Mouse (Mus musculus) fibroblast of lung, adult 2 months (primary cell): Measurements from ENCODE around the gene Cacna2d1.

Source experiments
- DNase-seq: peaks from one replicate; pipeline ENCODE4 v3.0.0-alpha.2; 2011; ENCODE audit warnings: low read depth

Gene Cacna2d1

DNA sequence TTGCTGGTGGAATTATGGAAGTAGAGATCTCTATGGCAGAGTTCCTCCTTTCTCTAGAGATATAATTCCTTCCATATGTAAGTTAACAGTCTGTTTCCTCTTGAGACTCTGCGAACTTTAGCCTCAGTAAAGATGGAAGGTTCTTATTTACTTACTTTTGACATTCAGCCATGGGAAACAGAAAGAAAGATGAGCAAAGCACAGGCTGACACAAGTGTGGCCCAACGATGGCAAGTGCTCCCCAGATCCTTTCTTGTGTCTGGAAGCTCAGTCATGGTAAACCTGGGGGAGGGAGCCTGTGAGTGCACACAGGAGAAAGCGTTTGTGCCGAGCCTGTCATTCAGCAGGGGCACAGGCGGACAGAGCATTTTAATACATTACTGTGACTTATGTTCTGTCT, 48.9 kb downstream of the Cacna2d1 start:
- no peak for DNase-seq

DNA sequence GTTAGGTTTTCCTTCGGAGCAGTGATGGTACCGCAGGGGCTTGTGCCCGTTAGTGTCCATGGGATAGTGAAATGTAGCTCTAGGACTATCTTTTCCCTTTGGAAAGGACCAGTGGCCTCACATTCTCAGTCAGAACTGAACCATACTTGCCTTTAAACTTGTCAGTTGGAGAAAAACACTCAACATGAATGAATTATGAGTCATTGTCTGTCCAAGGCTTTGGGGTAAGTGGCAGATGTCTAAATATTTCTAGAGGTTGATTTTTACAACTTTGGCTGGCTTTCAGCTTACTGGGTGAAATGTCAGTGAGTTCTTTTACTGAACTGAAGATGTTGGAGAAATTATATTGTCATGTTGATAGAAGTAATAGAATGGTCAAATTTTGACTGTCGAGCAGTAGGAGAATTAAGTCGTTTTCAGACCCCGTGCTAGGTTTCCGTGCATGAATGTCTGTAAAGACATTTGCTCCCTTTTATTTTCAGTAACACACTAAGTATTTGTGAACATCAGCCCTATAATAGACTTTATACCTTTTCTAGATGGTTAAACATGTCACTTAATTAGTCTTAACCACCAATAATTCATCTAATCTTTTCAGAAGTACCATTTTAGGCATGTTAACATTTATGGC, 50.9 kb downstream of the Cacna2d1 start:
- no peak for DNase-seq

DNA sequence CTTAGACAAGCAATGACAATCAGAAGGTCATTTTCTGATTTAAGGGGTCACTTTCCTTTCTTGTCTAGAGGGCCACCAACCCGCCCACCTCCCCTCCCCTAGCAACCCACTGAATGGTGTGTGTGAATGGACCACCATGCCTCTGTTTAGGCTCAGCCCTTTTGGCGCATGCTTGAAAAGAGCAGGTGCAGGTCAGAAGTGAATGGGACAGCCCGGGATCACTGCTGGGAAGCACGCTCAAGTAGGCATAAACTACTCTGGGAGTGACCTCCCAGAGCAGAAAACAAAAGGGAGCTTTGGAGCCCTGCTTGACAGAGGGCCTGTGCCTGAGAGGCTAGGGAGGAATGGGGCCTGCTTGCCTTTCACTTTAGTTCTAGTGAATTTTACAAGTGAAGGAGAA, 51.4 kb downstream of the Cacna2d1 start:
- DNase-seq: no peak

DNA sequence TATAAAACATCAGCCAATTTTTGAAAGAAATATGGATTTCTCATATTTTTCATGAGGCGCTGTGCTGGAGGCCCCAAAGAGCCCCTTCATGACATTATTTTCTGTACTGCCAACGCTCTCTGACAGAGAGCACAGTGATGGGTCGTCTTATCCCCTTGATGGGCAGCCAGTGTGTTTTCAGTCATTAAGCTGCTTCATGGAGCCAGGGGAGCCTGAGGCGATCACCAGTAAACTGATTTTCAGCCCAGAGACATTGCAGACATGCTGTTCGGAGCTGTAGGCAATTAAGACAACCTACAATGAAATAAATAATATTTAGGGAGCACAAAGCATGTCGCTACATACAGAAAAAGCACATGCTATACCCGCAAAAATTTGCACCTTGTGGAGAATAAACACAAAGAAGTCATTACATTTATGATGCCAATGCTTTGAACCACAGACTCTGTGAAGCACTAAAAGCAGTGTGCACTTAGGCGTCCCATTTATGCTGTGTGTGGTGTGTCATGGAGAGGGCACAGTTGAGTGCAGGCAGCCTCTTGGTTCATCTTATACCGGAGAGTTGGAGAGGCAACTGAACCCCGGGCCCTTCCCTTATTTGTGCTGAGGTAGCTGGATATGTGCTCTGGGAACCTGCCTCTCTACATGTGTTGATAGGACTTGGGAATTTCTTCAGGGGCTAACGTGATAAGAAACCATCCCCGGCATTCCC, 57.1 kb downstream of the Cacna2d1 start:
- no peak for DNase-seq

DNA sequence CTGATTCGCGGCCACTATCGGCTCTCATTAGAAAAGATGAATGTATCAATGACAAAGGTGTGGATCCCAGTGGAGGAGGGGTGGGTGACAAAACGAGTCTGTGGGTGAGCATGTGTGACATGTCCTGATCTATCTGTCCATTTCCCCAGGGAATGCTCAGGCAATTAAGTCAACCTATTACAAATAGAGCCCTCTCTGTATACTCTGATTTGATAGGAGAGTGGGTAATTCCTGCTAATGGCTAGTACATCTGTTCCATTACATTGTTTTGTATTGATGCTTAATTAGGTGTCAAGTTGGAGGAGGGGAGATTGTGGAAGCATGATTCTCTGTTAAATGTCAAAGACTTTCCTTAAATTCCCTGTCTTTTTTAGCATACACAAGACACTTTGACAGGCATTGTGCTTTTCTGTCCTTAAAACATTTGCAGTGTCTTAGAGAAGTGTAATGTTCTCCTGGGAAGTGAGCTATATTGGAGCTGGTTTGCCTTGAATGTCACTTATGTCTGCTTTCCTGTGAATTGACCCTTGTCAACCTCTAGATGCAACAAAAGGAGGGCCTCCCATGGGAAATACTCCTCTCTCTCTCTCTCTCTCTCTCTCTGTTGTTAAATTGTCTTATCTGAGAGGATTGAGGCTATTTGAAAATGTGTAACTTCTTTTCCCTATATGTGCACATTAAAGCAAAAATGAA, 58.9 kb downstream of the Cacna2d1 start:
- no peak for DNase-seq

DNA sequence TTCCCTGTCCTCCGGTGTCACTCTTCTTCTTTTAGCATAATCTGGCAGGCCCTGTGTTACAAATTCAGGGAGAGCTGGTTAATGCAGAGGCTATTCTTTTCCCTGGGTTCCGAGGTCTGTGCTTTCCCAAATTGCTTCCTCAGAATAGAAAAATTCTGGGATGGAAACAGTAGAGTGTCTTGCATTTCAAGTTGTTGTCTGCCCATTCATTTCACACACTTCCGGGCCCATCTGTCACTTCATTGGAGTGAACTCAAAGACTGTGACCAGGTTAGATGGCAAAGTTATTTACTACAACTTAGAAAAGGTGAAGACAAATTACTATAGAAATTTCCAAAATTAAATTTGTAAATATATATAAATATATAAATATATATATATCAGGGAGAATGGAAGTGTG, 62.7 kb downstream of the Cacna2d1 start:
- no peak for DNase-seq

DNA sequence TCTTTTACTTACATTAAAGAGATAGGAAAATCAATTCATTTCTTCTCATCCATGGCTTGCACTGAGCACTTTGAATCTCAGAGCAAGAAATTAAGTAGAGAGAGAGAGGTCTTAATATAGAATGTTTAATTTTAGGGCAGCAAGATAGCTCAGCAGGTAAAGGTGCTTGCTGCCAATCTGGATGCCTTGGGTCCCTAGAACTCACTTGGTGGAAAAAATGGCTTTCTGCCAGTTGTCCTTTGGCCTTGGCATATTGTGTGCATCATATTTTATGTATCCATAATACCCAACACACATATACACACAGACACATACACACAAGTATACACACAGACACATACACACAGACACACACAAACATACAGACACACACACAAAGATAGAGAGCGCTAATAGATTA, 63.3 kb downstream of the Cacna2d1 start:
- no peak for DNase-seq

DNA sequence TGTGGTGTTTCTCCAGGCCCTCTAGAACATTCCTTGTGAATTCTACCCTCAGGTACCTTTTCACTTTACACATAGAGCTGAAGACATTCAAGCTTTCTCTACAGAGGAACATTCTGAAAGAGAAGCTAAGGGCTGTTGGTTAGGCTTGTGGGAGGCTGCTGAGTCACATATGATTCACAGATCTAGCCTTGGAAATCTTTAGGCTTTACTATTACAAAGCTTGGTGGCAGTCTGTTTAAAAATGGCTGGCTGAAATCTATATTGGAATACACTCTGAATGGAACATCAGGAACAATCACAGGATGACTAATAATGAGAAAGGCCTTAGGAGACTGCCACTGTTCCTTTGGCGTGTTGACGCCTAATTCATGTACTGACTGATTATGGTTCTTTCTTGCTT, 66.4 kb downstream of the Cacna2d1 start:
- peak; percentile 34 for DNase-seq

DNA sequence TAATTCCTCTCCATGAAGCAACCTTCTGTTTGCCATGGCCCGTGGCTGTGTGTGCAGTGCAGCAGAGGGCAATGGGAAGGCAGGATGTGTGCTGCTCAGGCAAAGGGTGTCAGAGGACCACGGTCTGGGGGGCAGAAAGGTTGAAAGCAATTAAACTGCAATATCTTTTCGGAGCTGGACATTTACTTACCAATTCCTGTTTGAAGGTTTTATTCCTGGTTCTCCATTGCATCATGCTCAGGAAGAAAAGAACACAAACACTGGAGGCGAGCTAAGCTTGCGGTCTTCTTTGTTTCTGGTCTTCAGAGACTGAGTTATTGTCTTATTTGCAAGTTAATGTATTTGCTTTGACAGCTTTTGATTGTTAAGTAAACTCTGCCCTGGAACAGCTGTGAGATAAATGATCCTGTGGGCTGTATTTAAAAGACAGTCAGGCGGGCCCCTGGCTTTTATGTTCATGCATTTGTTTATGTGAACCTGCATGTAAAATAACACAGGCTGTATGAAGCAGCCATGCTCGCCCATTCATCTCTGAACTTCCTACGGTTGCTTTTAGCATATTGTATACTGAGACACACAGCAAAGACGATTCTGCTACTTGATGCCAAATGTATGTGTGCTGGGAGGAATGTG, 68.1 kb downstream of the Cacna2d1 start:
- DNase-seq: no peak

DNA sequence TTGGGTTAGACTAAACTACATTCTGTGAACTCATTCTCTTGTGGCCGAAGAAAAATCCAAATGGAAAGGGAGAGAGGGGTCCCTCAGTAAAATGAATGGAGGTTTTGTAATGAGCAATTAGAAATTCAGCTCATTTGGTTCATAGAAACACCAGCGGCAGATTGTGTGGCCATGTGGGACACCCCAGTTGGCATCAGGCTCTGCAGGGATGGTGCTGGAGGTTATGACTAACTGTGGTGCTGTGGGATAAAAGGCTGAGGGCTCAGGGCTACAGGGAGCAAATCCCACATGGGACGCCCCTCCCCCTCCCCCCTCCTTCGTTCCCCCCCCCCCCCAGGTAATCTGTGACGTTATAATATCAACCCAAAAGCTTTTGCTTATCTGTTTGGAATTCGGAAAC, 69.8 kb downstream of the Cacna2d1 start:
- DNase-seq: no peak

DNA sequence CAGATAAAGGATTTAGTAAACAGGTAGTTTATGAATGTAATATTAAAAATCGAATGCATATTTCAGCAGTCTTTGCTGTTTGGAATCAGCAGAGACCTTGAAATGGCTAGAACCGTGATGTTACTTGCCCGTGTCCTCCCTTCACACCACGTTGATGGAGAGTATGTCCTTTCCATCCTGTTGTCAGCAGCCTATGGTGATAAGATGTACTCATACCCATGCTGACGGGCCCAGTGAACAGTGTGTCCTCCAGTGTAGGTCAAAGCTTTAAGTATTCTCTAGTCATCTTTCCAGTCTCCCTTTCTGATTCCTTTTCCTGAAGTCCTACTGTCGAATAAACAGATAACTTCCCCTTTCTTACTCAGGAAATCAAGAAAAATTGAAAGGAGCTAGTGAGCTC, 72.5 kb downstream of the Cacna2d1 start:
- DNase-seq: no peak

DNA sequence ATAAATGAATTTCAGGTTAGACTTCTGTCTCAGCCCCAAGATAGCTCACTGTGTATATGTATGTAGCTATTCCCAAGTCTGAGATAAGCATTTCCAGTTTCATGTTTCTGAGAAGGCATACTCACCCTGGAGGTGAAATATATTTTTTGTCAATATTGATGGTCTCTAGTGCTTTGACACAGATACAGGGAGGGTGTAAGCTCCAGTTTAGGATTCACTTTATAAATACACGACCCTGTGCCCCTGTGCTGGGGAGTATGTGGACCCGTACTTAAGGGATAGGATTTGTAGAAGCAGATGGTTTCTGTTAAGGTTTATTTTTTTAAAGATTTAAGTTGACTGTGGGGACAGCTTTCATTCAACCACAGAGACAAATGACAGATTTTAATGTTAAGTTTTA, 79.2 kb downstream of the Cacna2d1 start:
- DNase-seq: no peak

DNA sequence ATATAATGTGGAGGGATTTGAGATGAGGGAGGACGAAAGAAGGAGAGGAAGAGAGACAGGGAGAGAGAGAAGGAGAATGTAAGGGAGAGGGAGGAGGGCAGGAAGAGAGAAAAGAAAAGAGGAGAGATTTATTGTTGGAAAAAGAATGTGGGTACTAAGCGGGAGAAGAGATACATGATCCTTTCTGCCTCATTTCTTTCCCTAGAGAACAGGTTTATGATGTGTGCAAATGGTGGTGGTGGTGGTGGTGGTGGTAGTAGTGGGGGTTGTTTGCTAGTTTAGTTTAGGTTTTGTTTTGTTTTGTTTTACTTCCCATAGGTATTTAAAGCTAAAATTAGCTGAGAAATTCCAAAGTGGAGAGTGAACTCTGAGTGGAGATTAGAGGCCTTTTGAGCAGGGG, 79.9 kb downstream of the Cacna2d1 start:
- no peak for DNase-seq

DNA sequence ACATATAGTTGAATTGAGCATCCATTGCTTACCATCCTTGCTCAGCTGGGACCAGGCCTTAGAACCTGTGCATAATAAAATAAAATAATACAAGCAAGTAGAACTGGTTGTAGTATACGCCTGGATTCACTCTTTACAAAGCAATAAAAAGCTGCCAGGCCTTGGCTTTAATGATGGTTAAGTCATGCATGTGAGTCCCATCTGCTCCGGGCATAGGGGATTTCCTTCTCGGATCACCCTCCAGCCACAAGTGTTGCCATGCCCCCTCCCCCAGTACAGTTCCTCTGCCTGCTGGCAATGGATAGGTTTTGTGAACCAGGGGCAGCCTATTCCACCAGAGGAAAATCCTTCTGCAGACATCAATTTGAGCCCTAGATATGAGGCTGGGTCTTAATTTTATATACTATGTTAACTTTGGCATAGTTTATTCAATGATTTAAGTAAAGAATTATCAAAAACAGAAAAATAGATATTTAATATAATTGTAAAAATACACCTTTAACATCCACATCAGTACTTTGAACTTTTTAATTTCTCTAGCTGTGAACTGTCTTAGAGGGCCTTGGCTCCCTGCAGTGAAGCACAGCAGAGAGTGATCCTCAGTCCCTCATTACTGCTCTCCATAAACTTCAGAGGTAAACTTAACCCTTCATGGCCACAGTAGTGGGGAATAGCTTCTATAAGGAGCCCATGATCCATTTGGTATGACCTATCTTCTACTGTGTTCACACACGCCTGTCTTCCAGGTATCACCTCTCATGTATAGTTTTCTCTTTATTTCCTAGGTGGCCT, 90.3 kb downstream of the Cacna2d1 start:
- DNase-seq: no peak

DNA sequence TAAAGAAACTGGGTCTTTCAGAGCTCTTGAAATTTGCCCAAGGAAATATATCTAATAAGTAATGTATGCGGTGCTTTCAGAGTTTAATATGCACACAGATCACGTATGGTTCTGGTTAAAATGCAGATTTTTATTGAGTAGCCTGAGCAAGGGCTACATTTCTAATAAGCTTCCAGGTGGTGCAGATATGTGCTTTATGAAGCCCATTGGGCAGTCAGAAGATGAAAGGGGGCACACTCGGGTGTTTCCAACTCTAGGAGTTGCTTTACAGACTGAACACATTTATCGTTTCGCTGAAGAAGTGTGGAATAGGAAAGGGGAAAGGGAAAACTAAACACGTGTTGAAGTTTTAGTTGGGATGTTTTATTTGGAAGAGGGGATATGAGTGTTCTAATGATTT, 94.4 kb downstream of the Cacna2d1 start:
- no peak for DNase-seq

DNA sequence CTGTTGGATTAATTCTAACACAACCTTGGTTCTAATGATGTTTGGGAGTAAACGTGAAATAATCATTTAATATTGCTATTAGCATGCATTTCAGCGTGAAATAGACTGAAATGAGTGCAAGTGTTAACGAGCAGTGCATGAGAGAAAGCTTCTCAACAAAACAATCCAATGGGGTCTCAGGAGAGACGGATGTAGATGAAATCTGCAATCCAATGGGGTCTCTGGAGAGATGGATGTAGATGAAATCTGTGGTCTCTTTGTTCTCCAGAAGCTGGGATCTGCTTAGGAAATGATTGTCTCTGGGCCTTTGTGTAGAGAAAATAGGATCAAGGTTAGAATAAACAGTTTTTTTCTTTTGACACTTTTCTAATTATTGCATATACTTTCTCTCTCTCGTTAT, 95.0 kb downstream of the Cacna2d1 start:
- DNase-seq: no peak

DNA sequence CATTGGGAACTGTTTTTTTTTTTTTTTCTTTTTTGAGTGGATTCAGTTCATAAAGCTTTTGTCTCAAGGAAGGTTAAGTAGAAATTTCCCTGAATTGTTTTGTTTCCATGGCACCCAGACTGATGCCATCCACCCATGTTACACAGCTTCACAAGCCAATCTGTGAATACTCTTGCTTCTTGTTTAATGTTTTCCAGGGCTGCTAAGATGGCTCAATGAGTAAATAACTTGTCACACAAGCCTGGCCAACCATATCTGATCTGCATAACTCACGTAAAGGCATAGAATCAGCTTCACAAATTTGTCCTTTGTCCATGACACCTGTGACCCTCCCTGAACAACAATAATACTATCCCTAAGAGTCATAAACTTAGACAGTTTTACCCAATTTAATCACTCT, 99.1 kb downstream of the Cacna2d1 start:
- DNase-seq: no peak

DNA sequence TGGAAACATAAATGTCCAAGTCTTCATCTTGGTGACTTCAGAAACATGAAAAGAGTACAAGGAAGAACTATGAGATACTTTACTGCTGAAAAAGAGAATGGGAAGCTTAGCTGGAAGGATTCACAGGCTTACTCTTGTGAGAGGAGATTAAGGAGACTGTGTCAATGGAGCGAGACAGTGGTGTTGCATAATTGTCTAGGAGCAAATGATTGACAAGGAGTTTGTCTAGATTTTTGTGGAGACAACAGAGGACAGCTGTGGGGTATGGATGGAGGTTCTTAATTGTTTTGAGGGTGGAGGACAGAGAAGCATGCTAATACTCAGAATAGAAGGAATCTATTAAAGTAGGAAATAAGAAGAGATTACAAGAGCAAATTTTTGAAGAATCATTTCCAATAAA, 100.8 kb downstream of the Cacna2d1 start:
- no peak for DNase-seq

DNA sequence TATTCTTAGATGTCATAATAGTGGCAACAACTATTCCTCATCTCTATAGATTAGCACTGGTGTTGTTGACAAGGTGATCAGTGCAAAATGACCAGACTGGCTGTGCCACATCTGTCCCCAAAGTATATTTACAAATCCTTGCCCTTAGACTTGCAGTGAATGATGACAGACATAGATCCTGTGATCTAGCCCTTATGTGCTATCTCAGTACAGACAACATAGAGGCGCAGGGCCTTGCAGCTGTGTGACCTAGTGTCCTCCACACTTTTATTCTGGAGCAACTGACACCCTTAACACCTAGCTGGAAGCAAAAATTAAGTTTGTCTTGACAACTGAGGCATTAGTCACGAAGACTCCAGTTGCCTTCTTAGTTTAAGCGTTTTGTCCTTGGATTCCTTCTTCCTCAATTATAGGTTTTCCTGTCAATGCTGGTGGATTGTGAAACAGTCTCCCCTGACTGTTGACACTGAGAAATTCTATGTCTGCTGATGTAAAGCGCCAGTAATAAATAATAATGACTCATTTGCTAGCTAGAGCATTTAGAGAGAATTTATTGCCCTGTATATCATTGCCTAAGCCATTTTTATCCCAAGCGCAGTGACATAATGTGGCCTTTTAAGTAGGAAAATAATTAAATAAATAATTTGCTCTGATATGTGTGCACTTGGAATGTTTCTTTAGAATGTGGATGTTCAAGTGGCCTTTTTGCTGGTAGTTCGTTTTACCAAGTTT, 110.8 kb downstream of the Cacna2d1 start:
- no peak for DNase-seq

DNA sequence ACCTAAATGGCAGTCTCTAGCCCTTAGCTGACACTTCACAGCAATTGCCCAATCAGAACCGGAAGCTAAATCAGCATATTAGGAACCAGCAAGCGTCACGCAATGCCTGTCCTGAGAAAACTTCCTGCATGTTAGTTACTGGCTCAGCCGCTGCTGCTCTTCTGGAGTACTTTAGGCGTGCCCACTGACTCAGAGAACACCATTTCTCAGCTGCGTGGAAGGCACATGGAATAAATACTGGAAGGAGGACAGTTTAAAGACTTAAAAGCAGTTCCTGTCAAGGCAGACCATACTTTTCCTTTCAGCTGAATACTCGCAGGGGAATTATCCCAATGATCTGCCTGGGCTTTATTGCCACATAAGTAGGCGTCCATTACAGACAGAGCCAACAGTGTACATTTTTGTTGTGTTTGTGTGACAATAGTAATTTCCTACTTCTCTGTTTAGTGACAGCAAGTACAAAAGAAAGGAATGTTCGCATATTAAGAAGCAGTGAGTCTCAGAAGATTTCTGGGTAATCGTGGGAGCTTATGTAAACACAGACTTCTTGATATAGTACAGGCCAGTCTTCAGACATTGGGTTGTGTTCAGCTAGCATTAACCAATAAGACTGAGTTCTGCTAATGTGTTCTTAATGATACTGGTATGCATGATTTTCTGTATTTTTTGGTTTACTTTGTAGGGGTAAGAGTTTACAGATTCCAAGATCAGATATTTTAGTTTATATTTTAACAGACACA, 113.1 kb downstream of the Cacna2d1 start:
- DNase-seq: peak; percentile 68

DNA sequence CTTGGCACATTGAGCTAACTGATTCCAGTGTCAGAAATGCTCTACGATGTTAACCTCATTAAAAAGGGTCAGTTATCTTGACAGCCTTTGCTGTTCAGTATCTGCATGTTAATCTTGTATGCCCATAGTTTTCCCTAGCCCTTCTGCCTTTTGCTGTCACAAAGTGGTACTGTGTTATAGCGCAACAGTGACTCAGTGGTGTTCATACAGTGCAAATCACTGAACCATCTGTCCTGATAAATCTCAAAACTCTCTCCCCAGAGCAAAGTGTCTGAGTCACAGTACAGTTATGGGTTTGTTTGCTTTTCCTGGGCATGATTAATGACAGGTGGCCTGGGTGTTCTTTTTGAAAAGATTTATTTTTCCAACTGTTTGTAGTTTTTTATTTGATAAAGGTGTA, 122.3 kb downstream of the Cacna2d1 start:
- peak; percentile 30 for DNase-seq
